Mouse (Mus musculus) heart, postnatal 0 days (tissue): ENCODE results near the gene Serpina10.
A peak's percentile ranks its signal among the peaks of the same experiment; 100 is the strongest.

Experiments
- CTCF ChIP-seq: IDR thresholded peaks from 2 replicates; pipeline ENCODE4 v1.5.1; 2016; ENCODE audit warnings: antibody characterized with exemption, control low read depth, low read depth
- EP300 ChIP-seq: IDR thresholded peaks from 2 replicates; pipeline ENCODE4 v1.6.1; 2016; ENCODE audit warnings: antibody characterized with exemption, low read depth

GRCm38 (mm10) chr12:103567129-103567528, 64.1 kb downstream of the Serpina10 start:
- TF ChIP-seq CTCF (peak; percentile 37), EP300 (no peak)
